Mouse (Mus musculus): ENCODE measurements around the gene Cd3eap.

Gene Cd3eap

DNA sequence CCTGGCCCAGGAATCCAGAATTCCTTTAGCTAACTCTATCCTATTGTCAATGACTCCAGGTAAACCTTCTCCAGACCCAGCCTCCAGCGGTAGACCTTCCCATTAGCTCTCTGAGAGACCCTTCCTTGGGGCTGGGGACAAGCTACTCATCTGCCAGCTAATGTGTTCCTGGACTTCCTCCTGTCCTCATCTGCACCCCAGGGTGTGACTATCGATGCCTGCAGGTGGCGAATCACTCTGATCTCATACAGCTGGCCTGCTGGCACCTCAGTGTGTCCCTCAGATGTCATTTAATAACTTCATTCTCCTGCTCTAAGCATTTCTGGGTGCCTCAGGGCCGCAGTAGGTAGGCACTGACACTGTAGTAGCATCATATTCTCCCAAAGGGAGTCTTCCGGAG lies 31.5 kb downstream of the Cd3eap start:
- no peak for DNase-seq

DNA sequence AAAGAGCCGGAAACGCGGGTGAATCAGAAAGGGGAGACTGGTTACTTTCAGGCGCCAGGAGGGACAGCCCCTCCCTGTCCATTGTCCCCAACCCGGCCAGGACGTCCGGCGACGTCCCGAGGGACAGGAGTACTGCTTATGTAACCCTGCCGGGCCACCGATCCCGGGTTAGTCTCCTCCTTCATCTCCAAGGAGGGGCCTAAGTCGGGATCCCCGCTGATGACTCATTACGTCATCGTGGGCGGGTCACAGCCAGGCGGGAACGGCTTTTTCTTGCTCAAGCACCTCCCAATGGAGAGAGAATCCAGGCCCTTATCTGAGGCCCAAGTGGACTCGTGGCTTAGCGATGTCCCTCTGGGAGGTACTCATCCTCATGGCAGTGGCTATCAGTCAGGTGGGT lies 32.2 kb downstream of the Cd3eap start:
- DNase-seq: peak; percentile 85

DNA sequence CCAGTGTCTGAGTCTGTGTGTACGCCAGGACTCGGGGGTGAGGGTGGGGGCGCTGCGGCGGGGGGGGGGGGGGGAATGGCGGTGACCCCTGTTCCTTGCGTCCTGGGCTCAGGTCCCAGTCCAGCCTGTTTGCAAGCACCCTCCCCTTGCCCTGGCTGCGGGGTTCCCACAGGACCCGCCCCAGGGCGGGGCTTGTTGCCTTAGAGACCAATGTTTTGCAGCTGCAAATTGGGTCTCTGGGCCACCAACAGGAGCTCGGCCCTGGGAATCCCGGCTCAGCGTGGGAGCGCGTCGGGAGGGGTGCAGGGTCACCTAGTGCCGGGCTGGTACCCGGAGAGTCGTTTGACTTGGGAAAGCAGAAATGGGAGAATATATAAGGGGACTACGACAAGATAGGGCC lies 32.9 kb downstream of the Cd3eap start:
- DNase-seq: peak; percentile 70

DNA sequence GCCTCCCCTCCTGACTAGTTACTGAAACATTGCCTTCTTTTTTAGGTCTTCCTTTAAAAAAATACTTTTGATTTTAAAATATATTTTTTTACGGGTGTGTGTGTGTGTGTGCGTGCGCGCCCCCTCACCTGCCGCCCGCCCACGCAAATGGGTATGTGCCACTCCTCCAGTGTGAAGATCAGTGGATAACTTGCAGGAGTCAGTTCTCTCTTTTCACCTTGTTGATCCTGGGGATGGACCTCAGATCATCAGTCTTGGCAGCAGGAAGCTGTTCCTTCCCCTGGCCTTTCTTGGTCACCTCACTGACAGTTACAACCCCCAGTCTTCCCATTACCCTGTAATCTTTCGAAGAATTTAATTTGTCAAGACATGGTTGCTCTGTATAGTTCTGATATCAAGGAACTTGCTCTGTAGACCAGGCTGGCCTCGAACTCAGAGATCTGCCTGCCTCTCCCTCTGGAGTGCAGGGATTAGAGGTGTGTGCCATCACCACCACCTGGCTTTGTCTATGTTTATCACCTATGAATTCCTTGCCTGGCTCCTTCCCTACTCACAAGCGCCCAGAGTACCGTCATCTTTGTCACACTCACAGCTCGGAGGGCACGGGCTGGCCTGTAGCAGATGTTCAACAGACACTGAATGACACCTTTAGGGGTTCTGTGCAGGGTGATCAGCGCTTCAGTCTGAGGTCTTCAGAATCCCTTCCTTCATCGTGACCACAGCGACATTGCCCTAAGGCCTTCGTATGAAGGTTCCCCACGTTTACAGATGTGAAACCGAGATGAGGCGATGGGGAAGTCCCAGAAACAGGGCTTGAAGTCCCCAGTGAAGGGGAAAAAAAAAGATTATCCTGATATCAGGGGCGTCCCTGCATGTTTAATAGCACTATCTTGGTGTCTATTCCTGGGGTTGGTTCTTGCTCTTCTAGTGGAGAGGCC lies 33.8 kb downstream of the Cd3eap start:
- DNase-seq: no peak

DNA sequence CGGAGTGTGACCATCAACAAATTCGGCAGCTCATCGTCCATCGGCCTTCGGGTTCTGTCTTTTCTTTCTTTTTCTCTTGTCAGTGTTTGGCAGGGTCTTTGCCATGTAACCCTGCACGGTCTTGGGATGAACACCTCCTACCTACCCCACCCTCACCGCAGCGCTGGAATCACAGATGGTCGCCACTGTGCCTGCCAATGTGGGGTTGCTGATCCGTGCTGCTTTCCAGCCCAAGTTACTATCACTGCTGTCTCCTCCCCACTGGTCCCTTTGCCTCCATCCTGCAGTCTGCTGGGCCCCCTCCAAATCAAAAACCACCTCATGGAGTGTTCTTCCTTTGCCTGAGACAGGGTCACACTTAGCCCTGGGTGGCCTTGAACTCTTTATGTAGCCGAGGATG lies 35.1 kb downstream of the Cd3eap start:
- no peak for DNase-seq

DNA sequence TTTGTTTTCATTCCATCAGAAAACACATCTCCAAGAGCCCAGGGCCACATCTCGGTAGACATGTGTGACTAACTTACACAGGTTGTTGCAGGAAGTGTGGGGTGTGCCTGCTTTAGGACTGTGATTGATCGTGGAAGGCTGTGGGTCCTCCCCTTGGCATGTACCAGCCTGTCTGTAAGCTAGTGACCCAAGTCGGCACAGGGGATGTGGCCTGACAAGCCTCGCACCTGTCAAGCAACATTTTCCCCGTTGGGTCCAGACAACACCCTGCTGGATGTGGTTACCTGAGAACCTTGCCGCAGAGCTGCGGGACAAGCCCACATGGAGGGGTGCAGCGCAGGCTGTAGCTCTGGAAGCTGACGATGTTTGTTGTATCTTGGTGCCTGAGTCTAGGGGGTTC lies 36.8 kb downstream of the Cd3eap start:
- no peak for DNase-seq

DNA sequence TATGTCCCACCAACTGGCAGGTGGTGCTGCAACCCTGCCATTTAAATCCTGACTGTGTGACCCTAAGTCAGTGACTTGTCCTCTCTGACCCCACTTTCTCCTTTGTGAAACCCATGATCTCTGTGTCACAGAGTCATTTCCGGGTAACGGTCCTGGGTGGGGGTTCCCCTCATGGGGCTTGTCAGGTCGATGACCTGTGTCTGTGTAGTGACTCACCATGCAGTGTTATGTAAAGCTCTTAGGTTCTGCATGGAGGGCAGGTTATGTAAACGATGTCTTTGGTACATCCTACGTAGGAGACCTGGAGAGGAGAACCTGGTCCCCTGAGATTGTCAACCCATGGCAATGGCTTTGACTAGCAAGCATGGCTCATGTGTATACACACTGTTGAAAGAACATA lies 37.8 kb downstream of the Cd3eap start:
- DNase-seq: no peak

DNA sequence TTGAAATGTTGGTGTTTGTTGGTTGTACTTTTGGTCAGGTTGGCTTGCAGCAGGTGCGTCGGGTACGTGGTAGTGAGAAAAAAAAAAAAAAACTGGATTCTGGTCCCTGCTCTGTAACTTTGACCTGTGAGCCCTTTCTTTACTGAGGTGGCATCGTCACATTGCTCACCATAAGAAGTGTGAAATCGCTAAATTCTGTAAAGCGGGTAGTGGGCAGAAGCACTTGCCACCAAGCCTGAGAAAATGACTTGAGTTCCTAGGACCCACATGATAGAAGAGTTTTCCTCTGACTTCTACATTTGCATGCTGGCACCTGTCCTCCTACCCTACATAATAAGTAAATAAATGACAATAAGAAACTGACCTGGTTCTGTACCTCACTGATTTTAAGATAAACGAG lies 38.6 kb downstream of the Cd3eap start:
- DNase-seq: no peak

DNA sequence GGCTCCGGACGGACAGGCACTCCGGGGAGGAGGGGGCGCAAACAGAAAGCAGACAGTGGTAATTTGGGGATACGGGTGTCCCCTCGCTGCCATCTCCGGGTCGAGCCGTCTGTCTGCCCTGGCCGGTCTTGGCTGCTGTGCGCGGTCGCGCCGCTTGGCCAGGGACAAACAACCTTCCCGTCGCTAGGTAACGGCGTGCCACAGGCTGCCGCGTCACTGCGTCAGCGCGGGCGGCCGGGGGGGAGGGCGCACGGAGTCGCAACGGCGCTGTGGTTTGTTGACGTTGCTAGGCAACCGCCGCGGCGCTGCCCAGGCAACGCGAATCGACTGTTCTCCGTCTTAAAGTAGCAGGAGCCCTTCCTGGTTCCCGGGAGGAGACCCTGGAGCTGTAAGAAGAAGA lies 39.4 kb downstream of the Cd3eap start:
- peak; percentile 96 for DNase-seq

DNA sequence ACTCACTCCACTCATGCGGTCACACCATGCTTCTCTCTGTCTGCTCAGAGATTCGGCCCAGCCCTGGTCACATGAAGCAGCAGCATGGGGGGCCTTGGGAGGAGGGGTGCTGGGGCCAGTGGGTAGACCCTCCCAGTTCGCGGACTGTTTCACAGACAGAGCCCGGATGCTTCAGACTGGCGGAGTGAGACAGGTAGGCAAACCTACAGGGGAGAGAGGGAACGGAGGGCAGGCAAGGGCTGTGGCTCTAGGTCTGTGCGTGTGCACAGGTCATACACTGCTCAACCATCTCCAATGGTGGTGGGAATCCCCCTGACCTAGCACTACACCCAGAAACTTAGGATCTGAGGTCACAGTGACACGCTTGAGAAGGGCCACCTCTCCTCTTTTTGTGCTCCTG lies 39.8 kb downstream of the Cd3eap start:
- DNase-seq: peak; percentile 36

DNA sequence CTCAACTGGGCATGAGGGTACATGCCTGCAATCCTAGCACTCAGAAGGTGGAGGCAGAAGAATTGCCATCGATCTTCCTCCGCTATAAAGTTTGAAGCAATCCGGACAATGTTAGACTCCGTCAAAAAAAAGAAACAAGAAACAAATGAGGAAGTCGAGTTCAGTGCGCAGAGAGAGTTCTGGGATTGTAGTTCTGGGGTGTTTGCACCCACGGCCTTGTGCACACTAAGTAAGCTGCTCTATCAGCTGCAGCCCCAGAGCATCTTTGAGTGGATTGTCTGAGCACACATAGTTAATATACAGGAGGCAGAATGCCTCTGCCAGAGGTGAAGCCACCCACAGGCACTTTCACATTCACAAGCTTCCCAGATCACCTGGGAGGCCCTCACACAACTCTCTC lies 40.6 kb downstream of the Cd3eap start:
- no peak for DNase-seq

DNA sequence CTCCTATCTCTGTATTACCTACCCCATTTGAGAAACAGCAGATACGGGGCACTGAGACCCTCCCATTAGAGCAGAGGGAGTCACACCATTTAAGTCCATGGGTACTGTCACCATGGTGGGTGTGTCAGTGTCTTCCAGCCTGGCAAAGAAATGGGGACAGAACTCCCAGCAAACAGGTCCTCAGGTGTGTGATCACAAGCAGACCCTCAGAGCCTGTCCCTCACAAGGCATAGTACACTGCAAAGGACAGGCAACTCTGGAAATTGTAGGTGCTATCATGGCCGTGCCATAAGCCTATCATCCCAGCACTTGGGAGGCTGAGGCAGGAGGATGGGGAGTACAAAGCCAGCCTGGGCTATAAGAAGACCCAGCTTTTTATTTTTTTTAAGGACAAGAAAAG lies 41.1 kb downstream of the Cd3eap start:
- DNase-seq: no peak

DNA sequence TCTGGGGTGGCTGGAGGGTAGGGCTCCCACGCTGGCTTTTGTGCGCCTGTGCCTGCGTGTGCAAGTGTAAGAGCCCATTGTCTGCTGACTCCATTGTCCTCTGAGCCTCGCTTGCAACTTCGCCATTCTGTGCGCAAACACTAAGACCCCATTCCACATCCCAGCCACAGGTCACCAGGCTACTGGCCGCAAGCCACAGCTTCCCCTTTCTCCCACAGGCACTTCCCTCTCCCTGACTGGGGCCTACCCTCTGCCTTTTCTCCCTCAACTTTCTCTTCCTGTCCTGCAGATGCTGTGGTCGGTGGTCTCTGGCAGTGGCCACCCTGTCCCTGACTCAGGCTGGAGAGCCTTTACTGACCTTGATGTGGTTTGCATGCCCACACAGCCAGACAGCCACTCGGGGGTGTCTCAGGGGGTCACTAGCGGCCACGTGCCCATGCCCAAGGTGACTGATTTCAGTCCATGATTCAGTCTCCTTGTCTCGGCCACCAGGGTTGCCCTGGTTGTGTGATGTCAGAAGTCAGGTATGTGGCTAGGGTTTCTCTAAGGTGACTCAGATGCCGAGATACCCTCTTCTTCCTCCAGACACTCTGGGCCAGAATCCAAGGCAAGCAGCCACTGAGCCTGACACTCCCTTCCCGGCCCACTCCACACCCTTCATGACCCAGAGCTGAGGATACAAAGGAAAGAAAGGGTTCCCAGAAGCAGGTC lies 42.7 kb downstream of the Cd3eap start:
- DNase-seq: no peak

DNA sequence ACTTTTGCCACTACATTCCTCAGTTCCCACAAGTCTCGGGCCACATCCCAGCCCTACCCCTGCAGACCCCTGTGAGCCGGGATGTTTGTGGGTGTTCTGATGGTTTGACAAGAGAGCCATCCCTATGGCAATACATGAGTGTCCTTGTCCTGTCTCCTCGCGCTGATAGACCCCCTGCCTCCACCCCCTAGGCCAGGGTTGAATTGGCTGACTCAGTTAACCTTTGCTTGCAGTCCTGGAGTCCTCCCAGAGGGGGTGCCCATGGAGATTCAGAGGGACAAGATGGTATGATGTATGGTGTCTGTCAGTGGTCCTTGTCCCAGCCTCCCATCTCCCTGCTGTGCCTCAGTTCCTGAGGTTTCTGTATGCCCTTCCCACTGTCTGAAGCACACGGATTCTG lies 45.2 kb downstream of the Cd3eap start:
- no peak for DNase-seq

DNA sequence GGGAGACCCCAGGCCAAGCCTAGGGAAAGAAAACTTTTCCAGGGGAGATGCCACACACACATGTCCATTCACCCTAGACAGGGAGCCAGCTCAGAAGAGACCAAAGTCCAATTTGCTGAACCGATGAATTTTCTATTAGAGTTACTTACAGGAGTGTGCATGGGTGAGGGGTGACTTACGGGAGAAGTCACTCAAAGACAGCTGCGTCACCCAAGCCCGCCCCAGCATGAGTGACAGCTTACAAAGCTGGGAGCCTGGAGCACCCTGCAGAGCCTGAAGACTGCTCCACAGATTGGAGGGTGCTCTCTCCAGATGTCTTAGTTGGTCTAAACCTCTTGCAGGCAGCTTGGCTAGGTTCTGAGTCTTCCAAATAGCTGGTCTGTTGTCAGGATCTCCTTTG lies 47.3 kb downstream of the Cd3eap start:
- no peak for DNase-seq

DNA sequence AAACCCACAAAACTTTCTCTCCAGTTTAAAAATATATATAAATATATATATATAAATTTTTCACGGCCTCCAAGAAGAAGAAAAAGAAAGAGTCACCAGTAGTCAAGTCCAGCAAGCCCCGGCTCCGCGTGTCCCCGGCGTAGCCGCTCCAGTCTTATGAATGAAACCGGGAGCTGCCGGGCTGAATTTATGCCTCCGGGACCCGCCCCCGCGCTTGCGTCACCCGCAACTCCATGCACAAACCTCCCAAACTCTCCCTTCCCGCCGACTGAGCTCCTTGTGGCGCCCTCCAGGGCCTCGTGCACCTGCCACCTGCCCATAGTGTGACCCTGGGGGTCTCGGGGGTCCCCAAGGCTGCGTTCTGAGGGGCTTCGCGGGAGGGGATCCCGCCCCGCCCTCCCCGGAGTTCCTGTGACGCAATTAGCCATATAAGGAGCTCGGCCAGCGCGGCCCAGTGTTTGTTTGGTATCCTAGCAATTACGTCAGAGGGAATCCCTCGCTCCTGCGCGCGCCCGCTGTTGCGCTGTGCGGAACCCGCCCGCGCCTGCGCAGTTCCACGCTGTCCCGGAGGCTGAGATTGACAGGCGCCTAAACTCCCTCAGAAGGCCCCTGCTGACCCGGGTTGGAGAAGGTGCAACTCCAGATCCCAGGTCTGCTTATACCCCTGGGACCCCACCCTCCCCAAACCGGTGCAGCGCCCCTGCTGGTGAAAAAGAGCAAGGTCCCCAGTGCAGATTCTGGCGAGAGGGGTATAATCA lies 49.2 kb downstream of the Cd3eap start, which contains the start of gene Fosb:
Gene Fosb (minus strand): TSS at position 168 of the 758 bp plus-strand sequence.
- DNase-seq: peak; percentile 95

DNA sequence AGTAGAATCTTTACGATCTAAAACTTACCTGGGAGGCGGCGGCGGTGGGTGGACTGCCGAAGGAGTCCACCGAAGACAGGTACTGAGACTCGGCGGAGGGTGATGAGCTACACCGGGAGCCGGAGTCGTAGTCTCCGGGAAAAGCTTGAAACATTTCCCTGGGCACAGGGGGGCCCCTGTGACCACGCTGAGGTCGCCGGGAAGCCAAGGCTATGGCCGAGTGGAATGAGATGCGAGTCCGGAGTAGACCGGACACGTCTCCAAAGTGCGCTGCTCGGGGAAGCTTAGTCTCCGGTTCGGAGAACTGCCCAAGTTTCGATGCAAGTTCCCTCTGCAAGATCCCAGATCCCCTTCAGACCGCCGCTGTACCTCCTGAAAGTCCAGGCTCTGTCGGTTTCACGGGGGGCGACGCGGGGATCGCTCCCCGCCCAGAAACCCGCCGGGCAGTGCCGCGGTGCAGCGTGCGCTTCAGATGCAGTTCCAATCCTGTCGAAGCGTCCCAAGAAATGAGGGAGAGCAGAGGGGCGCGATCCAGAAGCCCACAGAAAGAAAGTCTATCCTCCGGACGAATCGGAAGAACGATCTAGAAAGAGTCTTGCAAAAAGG lies 49.9 kb downstream of the Cd3eap start:
- DNase-seq: peak; percentile 14

DNA sequence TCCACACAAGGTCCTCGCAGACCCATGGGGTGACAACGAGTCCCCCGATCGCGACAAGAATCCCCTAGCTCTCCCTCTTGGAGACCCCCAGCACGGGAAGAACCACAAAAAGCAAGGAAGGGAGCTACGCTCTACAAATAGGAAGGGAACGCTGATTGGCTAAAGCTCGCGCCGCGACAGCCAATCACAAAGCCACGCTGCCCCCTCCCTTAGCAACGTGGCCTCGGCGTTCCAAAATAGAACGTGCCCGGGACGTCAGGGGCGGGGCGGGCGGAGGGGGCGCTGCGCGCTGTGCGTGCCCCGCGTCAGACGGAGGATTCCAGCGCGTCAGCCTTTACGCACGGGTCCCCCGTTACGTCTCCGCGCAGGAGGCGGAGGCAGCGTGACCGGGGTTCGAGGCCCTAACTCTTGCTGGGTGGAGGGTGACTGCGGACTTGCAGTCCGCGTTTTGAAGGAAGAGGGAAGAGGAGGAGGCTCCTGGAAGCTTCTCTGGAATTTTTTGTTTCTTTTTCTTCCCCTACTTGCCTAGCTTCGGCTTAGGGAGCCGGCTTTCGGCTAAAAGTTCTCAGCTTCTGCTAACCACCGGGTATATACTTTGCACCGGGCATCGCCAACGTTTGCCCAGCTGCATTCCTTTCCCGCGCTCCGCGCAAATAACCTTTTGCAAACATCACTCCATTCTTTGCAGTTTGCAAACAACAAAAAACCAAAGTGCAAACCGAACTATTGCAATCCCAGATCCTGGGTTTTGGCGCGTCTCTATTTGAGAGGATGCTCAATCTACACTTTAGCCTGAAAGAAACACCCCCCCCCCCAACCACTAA lies 50.6 kb downstream of the Cd3eap start:
- DNase-seq: peak; percentile 98

DNA sequence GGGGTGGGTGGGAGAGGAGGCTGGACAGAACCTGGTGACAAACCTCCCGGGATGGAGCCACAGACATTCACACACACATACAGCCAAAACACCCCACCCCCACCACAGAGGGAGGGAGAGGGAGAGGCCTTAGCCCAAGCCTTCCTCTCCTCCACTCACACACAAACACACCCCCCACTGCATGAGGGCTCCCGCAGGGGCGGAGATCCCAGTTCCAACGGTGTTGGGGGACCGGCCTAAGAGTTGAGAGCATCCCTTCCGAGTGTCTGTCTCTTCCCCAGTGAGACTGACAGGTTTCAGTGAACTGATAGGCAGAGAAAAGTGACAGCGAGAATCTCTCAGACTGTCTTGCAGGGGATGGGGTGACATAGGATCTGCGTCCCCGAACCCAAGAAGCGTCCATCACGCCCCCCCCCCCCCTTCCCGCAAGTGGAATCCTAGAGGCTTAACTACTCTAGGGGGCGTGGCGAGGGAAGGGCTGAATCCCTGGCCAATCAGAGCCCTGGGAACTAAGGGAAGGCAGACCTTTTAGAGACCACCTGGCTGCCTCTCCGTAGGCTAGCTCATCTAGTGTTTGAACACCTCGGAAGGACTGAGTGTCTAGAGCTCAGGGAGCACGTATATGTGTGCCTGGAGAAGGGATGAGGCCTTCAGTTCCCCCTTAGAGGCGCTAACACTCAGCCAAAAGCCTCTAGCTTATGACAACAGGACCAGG lies 51.4 kb downstream of the Cd3eap start:
- DNase-seq: peak; percentile 72

DNA sequence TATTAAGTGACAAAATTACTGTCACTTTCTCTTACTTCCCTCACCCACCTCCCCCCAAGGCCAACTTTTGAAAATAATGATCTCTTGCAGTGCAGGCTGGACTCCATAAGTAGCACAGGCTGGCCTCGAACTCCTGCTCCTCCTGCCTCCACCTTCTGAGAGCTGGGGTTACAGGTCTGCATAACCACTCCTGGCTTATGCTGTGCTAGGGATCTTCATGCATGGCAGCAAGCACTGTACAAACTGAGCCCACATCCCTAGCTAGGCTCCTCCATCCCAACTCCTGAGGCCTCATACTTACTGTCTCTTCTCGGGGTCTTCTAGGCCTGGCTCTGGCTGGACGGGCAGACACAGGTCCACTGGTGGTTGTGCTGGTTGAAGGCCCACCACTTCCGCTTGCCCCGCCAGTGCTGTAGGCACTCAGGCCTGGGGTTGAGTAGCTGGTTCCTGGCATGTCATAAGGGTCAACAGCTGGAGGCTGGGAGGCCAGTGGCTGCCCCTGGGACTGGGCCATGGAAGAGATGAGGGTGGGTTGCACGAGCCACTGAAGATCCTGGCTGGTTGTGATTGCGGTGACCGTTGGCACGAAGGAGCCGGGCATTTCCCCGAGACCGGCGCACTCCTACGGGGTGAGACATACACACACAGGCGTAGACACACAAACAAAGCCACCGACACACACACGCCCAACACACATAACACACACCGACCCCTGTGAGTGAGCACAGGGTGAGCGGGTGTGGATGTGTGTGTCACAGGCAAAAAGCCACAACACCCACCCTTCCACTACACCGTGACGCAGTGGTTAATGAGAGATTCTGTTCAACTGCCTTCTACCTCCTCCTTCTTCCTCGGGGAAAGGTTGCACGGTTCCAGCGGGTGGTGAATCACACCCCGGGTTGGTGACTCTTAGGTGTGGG lies 52.2 kb downstream of the Cd3eap start:
- DNase-seq: no peak

Data from right cerebral cortex, postnatal 25 days (tissue).